Mouse (Mus musculus) kidney, adult 2 months (tissue): ENCODE measurements around the gene 5330417C22Rik.
A peak's percentile ranks its signal among the peaks of the same experiment; 100 is the strongest.

Experiments
- CTCF ChIP-seq: fragments of 200-500 bp; conservative IDR thresholded peaks from 2 replicates; pipeline ENCODE4 v1.5.1; 2011; ENCODE audit warnings: low read depth, mild to moderate bottlenecking, control low read depth, low read length, moderate library complexity, mixed read lengths; ENCODE audit not compliant: insufficient read depth, insufficient read length
- POLR2A ChIP-seq: fragments of 200-500 bp; IDR thresholded peaks from one replicate; pipeline ENCODE4 v1.6.1; 2011; ENCODE audit warnings: low read depth, low read length, control low read depth

DNA sequence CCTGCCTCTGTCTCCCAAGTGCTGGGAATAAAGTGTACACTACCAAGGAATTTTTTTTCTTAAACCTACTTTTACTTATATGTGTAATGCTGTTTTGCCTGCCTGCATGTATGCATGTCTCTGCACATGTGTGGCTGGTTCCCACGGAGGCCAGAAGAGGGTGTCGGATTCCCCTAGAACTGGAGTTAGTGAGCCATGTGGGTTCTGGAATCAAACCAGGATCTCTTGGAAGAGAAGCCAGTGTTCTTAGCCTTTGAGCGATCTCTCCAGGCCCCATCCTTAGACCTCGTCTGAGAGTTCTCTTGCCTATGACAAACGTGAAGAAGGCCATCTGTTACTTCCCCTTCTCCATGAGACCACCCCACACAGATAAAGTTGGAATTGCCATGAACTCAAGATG is 60.8 kb downstream of the 5330417C22Rik start:
- 0 out of 2 replicates have a peak, but pooled peaks have one; percentile 26 for TF ChIP-seq CTCF
- TF ChIP-seq POLR2A, result no peak
